In genomic region chr1:35588939-35589338, GRCm38 (mm10) we compare ENCODE assay signal across 15 mouse cellular contexts.
"Had no signal": no experiment of that assay in that cellular context is flagged by ENCODE, and none has a peak within 500 bp of the region (broad histone marks: within the 10 kb centered on the region; RNA-seq: fewer than 3 reads in every experiment).

No protein-coding gene starts in this region.

- ATAC-seq: liver, embryonic 12.5 days; lung, postnatal 0 days; midbrain, embryonic 16.5 days had no signal

- H3K9ac ChIP-seq: kidney, embryonic 15.5 days; liver, embryonic 12.5 days; liver, embryonic 15.5 days; lung, embryonic 14.5 days; midbrain, embryonic 12.5 days had no signal

- H3K27me3 ChIP-seq: kidney, embryonic 15.5 days; liver, embryonic 12.5 days; liver, embryonic 15.5 days; midbrain, embryonic 12.5 days had no signal

- H3K27ac ChIP-seq: kidney, embryonic 15.5 days; left cerebral cortex, adult 2 months; liver, embryonic 12.5 days; liver, embryonic 15.5 days; macrophage; midbrain, embryonic 12.5 days had no signal

- H3K9me3 ChIP-seq: kidney, embryonic 15.5 days; liver, embryonic 12.5 days; liver, embryonic 15.5 days; midbrain, embryonic 12.5 days had no signal

- H3K4me1 ChIP-seq: kidney, embryonic 15.5 days; liver, embryonic 12.5 days; liver, embryonic 15.5 days had no signal

- DNase-seq: kidney, adult 8-10 months; kidney, postnatal 10 days; kidney, postnatal 36 days; layer of hippocampus, postnatal 36 days; lung, embryonic 14.5 days; thymus, adult 18-20 months; thymus, postnatal 36 days had no signal

- H3K4me2 ChIP-seq: kidney, embryonic 15.5 days; liver, embryonic 12.5 days; liver, embryonic 15.5 days; lung, embryonic 14.5 days; midbrain, embryonic 12.5 days had no signal

- H3K36me3 ChIP-seq: kidney, embryonic 15.5 days; liver, embryonic 12.5 days; liver, embryonic 15.5 days; midbrain, embryonic 12.5 days had no signal

- H3K4me3 ChIP-seq: kidney, embryonic 15.5 days; left cerebral cortex, adult 2 months; liver, embryonic 12.5 days; liver, embryonic 15.5 days; midbrain, embryonic 12.5 days had no signal
